In the genomic region with DNA sequence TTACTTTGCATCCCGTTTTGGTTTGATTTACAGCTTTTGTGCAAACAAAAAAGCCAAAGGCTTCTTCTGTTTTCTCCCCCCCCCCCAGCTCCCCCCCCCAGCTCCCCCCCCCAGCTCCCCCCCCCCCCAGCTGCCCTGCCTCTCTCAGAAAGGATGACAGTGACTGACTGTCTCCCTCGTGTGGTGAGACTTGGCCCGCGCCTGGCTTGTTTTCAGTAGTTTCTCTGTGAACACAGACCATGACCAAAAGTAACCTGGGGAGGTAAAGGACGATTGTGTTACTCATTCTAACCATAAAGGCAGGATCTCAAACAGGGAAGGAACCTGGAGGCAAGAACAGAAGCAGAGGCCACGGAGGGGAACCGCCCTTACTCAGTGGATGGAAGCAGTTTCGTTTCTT, we compare ENCODE assay signal across 9 mouse cellular contexts. TPM values are rescaled to one million over a fixed set of nuclear protein-coding genes. Genes with fewer than 3 reads are reported as not detected.
DNase-seq lines count a peak whose midpoint lies in the region; ATAC-seq and TF ChIP-seq lines count a peak whose summit lies in the region.
"Had no signal": no experiment of that assay in that cellular context is flagged by ENCODE, and none has a peak within 500 bp of the region (broad histone marks: within the 10 kb centered on the region; RNA-seq: fewer than 3 reads in every experiment).

No protein-coding gene starts in this region.

- H3K4me3 ChIP-seq in liver, adult 2 months (ENCODE audit: insufficient read depth, low read depth, low read length): no peak overlapping the region
- H3K4me3 ChIP-seq in liver, embryonic 12.5 days: no peak overlapping the region
- no peak overlapping the region for H3K4me3 ChIP-seq in G1E (ENCODE audit: low read depth, low read length)
- H3K4me3 ChIP-seq in embryonic fibroblast, embryonic 13.5 days (ENCODE audit: insufficient read depth, low read length): no peak overlapping the region
- no peak overlapping the region for H3K4me3 ChIP-seq in hindbrain, embryonic 10.5 days
- H3K4me3 ChIP-seq: embryonic facial prominence, embryonic 13.5 days had no signal

- peaks cover 28% of the 10 kb centered on the region for H3K36me3 ChIP-seq in liver, adult 2 months (ENCODE audit: control insufficient read depth, insufficient read depth, low read length)
- H3K36me3 ChIP-seq in liver, embryonic 12.5 days: peaks cover 64% of the 10 kb centered on the region
- peaks cover 89% of the 10 kb centered on the region for H3K36me3 ChIP-seq in G1E (replicated peaks)
- H3K36me3 ChIP-seq in hindbrain, embryonic 10.5 days: peaks cover 91% of the 10 kb centered on the region

- TF ChIP-seq CTCF in liver, adult 2 months (IDR thresholded peaks at IDR 0.05; ENCODE audit: low read depth, low read length): peak; percentile 65
- TF ChIP-seq CTCF in G1E (IDR thresholded peaks at IDR 0.05; ENCODE audit: low read depth, low read length): no peak
- peak; percentile 48; the same call in 1 of the 2 replicates for TF ChIP-seq CTCF in embryonic fibroblast, embryonic 13.5 days (IDR thresholded peaks at IDR 0.05; ENCODE audit: borderline replicate concordance, insufficient read depth, low read length)

- peaks cover 20% of the 10 kb centered on the region for H3K79me2 ChIP-seq in liver, adult 2 months (ENCODE audit: control insufficient read depth, insufficient read depth, low read length)

- no peaks in the 10 kb centered on the region for H3K4me1 ChIP-seq in liver, adult 2 months (ENCODE audit: control insufficient read depth, insufficient read depth, low read length)
- peaks cover 12% of the 10 kb centered on the region; the same call in 1 of the 2 replicates for H3K4me1 ChIP-seq in liver, embryonic 12.5 days
- peaks cover 9% of the 10 kb centered on the region; the same call in 1 of the 2 replicates for H3K4me1 ChIP-seq in G1E (ENCODE audit: insufficient read depth, low read depth, low read length)
- no peaks in the 10 kb centered on the region for H3K4me1 ChIP-seq in embryonic fibroblast, embryonic 13.5 days (ENCODE audit: control insufficient read depth, insufficient read depth, low read length)
- no peaks in the 10 kb centered on the region for H3K4me1 ChIP-seq in hindbrain, embryonic 10.5 days (replicated peaks)
- H3K4me1 ChIP-seq: embryonic facial prominence, embryonic 13.5 days had no signal

- no peak for TF ChIP-seq POLR2A in liver, adult 2 months (IDR thresholded peaks at IDR 0.05; ENCODE audit: extremely low read depth, insufficient read depth, low read length)
- TF ChIP-seq POLR2A in embryonic fibroblast, embryonic 13.5 days (IDR thresholded peaks at IDR 0.05; ENCODE audit: low read depth, low read length): no peak

- H3K9me3 ChIP-seq in liver, embryonic 12.5 days (replicated peaks): no peaks in the 10 kb centered on the region
- no peaks in the 10 kb centered on the region for H3K9me3 ChIP-seq in G1E (replicated peaks)
- no peaks in the 10 kb centered on the region for H3K9me3 ChIP-seq in hindbrain, embryonic 10.5 days
- H3K9me3 ChIP-seq: embryonic facial prominence, embryonic 13.5 days had no signal

- H3K4me2 ChIP-seq in liver, embryonic 12.5 days: no peak overlapping the region
- H3K4me2 ChIP-seq: embryonic facial prominence, embryonic 13.5 days had no signal

- H3K9ac ChIP-seq in liver, adult 2 months (ENCODE audit: low read depth, low read length): no peak overlapping the region
- no peak overlapping the region for H3K9ac ChIP-seq in liver, embryonic 12.5 days
- H3K9ac ChIP-seq: embryonic facial prominence, embryonic 13.5 days had no signal

- no peak for DNase-seq in liver, adult 2 months (ENCODE audit: extremely low read depth, low read depth, low spot score)
- DNase-seq in G1E (ENCODE audit: low spot score): peak; percentile 11
- DNase-seq in adrenal gland, adult 2 months: peak; percentile 71
- peak; percentile 82 for DNase-seq in lung, postnatal 10 days
- DNase-seq in hindbrain, embryonic 10.5 days (ENCODE audit: low spot score): no peak
- no peak for DNase-seq in neural tube, embryonic 10.5 days (ENCODE audit: extremely low spot score, low spot score)

- no peaks in the 10 kb centered on the region for H3K27me3 ChIP-seq in liver, adult 2 months (ENCODE audit: control insufficient read depth, insufficient read depth, low read length)
- H3K27me3 ChIP-seq in liver, embryonic 12.5 days (replicated peaks): no peaks in the 10 kb centered on the region
- no peaks in the 10 kb centered on the region for H3K27me3 ChIP-seq in G1E (ENCODE audit: insufficient read depth, low read length)
- no peaks in the 10 kb centered on the region for H3K27me3 ChIP-seq in hindbrain, embryonic 10.5 days (ENCODE audit: insufficient read depth, poor library complexity, severe bottlenecking)
- H3K27me3 ChIP-seq: embryonic facial prominence, embryonic 13.5 days had no signal

- WGBS in liver, adult 2 months: 40% methylated on average over 8 of the region's 8 CpGs
- WGBS in liver, embryonic 12.5 days (ENCODE audit: insufficient replicate concordance): 53% methylated on average over 8 of the region's 8 CpGs
- WGBS in hindbrain, embryonic 10.5 days: 62% methylated on average over 8 of the region's 8 CpGs

- no peak for ATAC-seq in liver, embryonic 12.5 days
- no peak for ATAC-seq in G1E (ENCODE audit: extremely low read depth, insufficient number of reproducible peaks, low FRiP score, poor library complexity, severe bottlenecking)

- no peak overlapping the region for H3K27ac ChIP-seq in liver, adult 2 months (replicated peaks; ENCODE audit: insufficient read depth, low read depth, low read length)
- no peak overlapping the region for H3K27ac ChIP-seq in liver, embryonic 12.5 days
- H3K27ac ChIP-seq in embryonic fibroblast, embryonic 13.5 days (ENCODE audit: insufficient read depth, low read length): no peak overlapping the region
- no peak overlapping the region for H3K27ac ChIP-seq in hindbrain, embryonic 10.5 days
- H3K27ac ChIP-seq: embryonic facial prominence, embryonic 13.5 days had no signal

RNA-seq across cellular contexts. Expression of a gene that starts 52.0 kb away (rescaled TPM):
- total RNA-seq in liver, adult 2 months (2014; rRNA removed): not detected in 2 replicates
- not detected in 2 replicates for polyA plus RNA-seq in liver, adult 2 months (2012; rRNA removed)
- polyA plus RNA-seq in liver, embryonic 12.5 days (2016; fragmentation: Nextera tagmentation; extraction: Ambion mirVana): not detected in 2 replicates
- total RNA-seq in G1E (2014; fragmentation: Nextera tagmentation): not detected in 2 replicates
- not detected in 2 replicates for total RNA-seq in G1E (2017)
- polyA plus RNA-seq in G1E (2012): 0.13 TPM in 1 of 2 replicates, not detected in the other
- total RNA-seq in adrenal gland, adult 2 months (2021): not detected
- 0.16 TPM in 1 of 2 replicates, not detected in the other for polyA plus RNA-seq in adrenal gland, adult 2 months (2012; rRNA removed)
- polyA plus RNA-seq in embryonic fibroblast, embryonic 13.5 days (2011; ENCODE audit: insufficient read length, low read depth, missing spikeins): not detected in 2 replicates
- polyA plus RNA-seq in hindbrain, embryonic 10.5 days (2016; fragmentation: Nextera tagmentation; extraction: Ambion mirVana): 0.27 TPM in 1 of 2 replicates, not detected in the other
- polyA plus RNA-seq: embryonic facial prominence, embryonic 13.5 days had no signal

Comparison
In these comparisons a context has a peak if more than half of its experiments do, and no peak if none do; other contexts are left out.
1. DNase-seq: peak in G1E (single experiment), adrenal gland, adult 2 months (single experiment) and lung, postnatal 10 days (single experiment); none in liver, adult 2 months (single experiment), hindbrain, embryonic 10.5 days (single experiment) and neural tube, embryonic 10.5 days (single experiment).